Mouse (Mus musculus): ENCODE data around the gene Ahcyl2. TPM values are rescaled to one million over a fixed set of nuclear protein-coding genes. Genes with fewer than 3 reads are reported as not detected.
"Not testable (repeated sequence)": the region's sequence is repeated elsewhere in the genome, so short reads cannot be mapped to it uniquely, and the experiment has no call there.

Gene Ahcyl2
- polyA plus RNA-seq, 1 experiment from 2014 or later: 17.3 TPM

- H3K36me3 ChIP-seq: no peaks in the 10 kb centered on the region
- no peak overlapping the region for H3K4me2 ChIP-seq
- H3K4me3 ChIP-seq: no peak overlapping the region
- no peaks in the 10 kb centered on the region for H3K9me3 ChIP-seq
- H3K27ac ChIP-seq (replicated peaks): no peak overlapping the region
- H3K9ac ChIP-seq: no peak overlapping the region
- WGBS: 85% methylated on average over 1 of the region's 1 CpGs
- no peak for ATAC-seq (ENCODE audit: low read depth)
- H3K4me1 ChIP-seq (replicated peaks): no peaks in the 10 kb centered on the region
- no peaks in the 10 kb centered on the region for H3K27me3 ChIP-seq
Measured at GRCm38 (mm10) chr6:29793520-29793919, 25.7 kb downstream of the Ahcyl2 start.

GRCm38 (mm10) chr6:29794582-29794981 is 26.8 kb downstream of the Ahcyl2 start:
- no peaks in the 10 kb centered on the region for H3K9me3 ChIP-seq
- H3K4me1 ChIP-seq (replicated peaks): no peaks in the 10 kb centered on the region
- WGBS: 85% methylated on average over 6 of the region's 6 CpGs
- H3K27ac ChIP-seq (replicated peaks): no peak overlapping the region
- no peak for ATAC-seq (ENCODE audit: low read depth)
- H3K9ac ChIP-seq: no peak overlapping the region
- no peaks in the 10 kb centered on the region for H3K27me3 ChIP-seq
- H3K4me2 ChIP-seq: no peak overlapping the region
- H3K4me3 ChIP-seq: no peak overlapping the region
- H3K36me3 ChIP-seq: no peaks in the 10 kb centered on the region

- Histone ChIP-seq H3K4me3 (no peak overlapping the region), H3K27ac (replicated peaks) (no peak overlapping the region), H3K9ac (no peak overlapping the region), H3K27me3 (no peaks in the 10 kb centered on the region), H3K4me1 (replicated peaks) (no peaks in the 10 kb centered on the region), H3K9me3 (no peaks in the 10 kb centered on the region), H3K4me2 (no peak overlapping the region), H3K36me3 (no peaks in the 10 kb centered on the region)
- ATAC-seq (ENCODE audit: low read depth): no peak
- WGBS: 83% methylated on average over 1 of the region's 1 CpGs
Measured at GRCm38 (mm10) chr6:29802979-29803378, 35.2 kb downstream of the Ahcyl2 start.

GRCm38 (mm10) chr6:29804006-29804405 is 36.2 kb downstream of the Ahcyl2 start:
- H3K9me3 ChIP-seq: no peaks in the 10 kb centered on the region
- no peak overlapping the region for H3K4me2 ChIP-seq
- H3K36me3 ChIP-seq: no peaks in the 10 kb centered on the region
- no peak overlapping the region for H3K27ac ChIP-seq (replicated peaks)
- no peak overlapping the region for H3K9ac ChIP-seq
- no peak for ATAC-seq (ENCODE audit: low read depth)
- H3K27me3 ChIP-seq: no peaks in the 10 kb centered on the region
- H3K4me3 ChIP-seq: no peak overlapping the region
- 61% methylated on average over 3 of the region's 3 CpGs for WGBS
- H3K4me1 ChIP-seq (replicated peaks): no peaks in the 10 kb centered on the region

GRCm38 (mm10) chr6:29805381-29805780 is 37.6 kb downstream of the Ahcyl2 start:
- H3K27me3 ChIP-seq: no peaks in the 10 kb centered on the region
- no peak overlapping the region for H3K27ac ChIP-seq (replicated peaks)
- H3K36me3 ChIP-seq: no peaks in the 10 kb centered on the region
- H3K4me3 ChIP-seq: no peak overlapping the region
- H3K9me3 ChIP-seq: no peaks in the 10 kb centered on the region
- ATAC-seq (ENCODE audit: low read depth): no peak
- no peaks in the 10 kb centered on the region for H3K4me1 ChIP-seq (replicated peaks)
- WGBS: 89% methylated on average over 2 of the region's 2 CpGs
- no peak overlapping the region for H3K4me2 ChIP-seq
- no peak overlapping the region for H3K9ac ChIP-seq

GRCm38 (mm10) chr6:29812076-29812475 is 44.3 kb downstream of the Ahcyl2 start:
- Histone ChIP-seq H3K4me2 (no peak overlapping the region), H3K9me3 (no peaks in the 10 kb centered on the region), H3K9ac (no peak overlapping the region), H3K27ac (replicated peaks) (no peak overlapping the region), H3K27me3 (no peaks in the 10 kb centered on the region), H3K4me3 (no peak overlapping the region), H3K4me1 (replicated peaks) (peaks cover 18% of the 10 kb centered on the region), H3K36me3 (no peaks in the 10 kb centered on the region)
- ATAC-seq (ENCODE audit: low read depth): no peak
- WGBS: 92% methylated on average over 2 of the region's 2 CpGs

GRCm38 (mm10) chr6:29812651-29813050 is 44.8 kb downstream of the Ahcyl2 start:
- WGBS: 73% methylated on average over 1 of the region's 1 CpGs
- H3K27ac ChIP-seq (replicated peaks): no peak overlapping the region
- no peaks in the 10 kb centered on the region for H3K36me3 ChIP-seq
- peaks cover 18% of the 10 kb centered on the region for H3K4me1 ChIP-seq (replicated peaks)
- no peak for ATAC-seq (ENCODE audit: low read depth)
- no peak overlapping the region for H3K9ac ChIP-seq
- H3K4me3 ChIP-seq: no peak overlapping the region
- H3K27me3 ChIP-seq: no peaks in the 10 kb centered on the region
- H3K4me2 ChIP-seq: no peak overlapping the region
- no peaks in the 10 kb centered on the region for H3K9me3 ChIP-seq

GRCm38 (mm10) chr6:29814616-29815015 is 46.8 kb downstream of the Ahcyl2 start:
- Histone ChIP-seq H3K4me1 (replicated peaks) (peaks cover 18% of the 10 kb centered on the region), H3K9ac (no peak overlapping the region), H3K27me3 (no peaks in the 10 kb centered on the region), H3K27ac (replicated peaks) (peak overlapping the region; percentile 54), H3K4me2 (no peak overlapping the region), H3K9me3 (no peaks in the 10 kb centered on the region), H3K36me3 (no peaks in the 10 kb centered on the region), H3K4me3 (no peak overlapping the region)
- no peak for ATAC-seq (ENCODE audit: low read depth)
- 11% methylated on average over 2 of the region's 2 CpGs for WGBS

- no peaks in the 10 kb centered on the region for H3K27me3 ChIP-seq
- H3K4me3 ChIP-seq: no peak overlapping the region
- peaks cover 18% of the 10 kb centered on the region for H3K4me1 ChIP-seq (replicated peaks)
- H3K4me2 ChIP-seq: no peak overlapping the region
- ATAC-seq (ENCODE audit: low read depth): peak; percentile 43; the same call in 1 of the 2 replicates
- H3K27ac ChIP-seq (replicated peaks): peak overlapping the region; percentile 54
- no peaks in the 10 kb centered on the region for H3K36me3 ChIP-seq
- H3K9ac ChIP-seq: no peak overlapping the region
- no peaks in the 10 kb centered on the region for H3K9me3 ChIP-seq
- 80% methylated on average over 3 of the region's 3 CpGs for WGBS
Measured at GRCm38 (mm10) chr6:29815060-29815459, 47.2 kb downstream of the Ahcyl2 start.

GRCm38 (mm10) chr6:29815634-29816033 is 47.8 kb downstream of the Ahcyl2 start:
- WGBS: 86% methylated on average over 2 of the region's 2 CpGs
- H3K36me3 ChIP-seq: no peaks in the 10 kb centered on the region
- ATAC-seq (ENCODE audit: low read depth): no peak
- no peaks in the 10 kb centered on the region for H3K27me3 ChIP-seq
- H3K4me2 ChIP-seq: no peak overlapping the region
- no peak overlapping the region for H3K4me3 ChIP-seq
- H3K4me1 ChIP-seq (replicated peaks): peaks cover 18% of the 10 kb centered on the region
- H3K9ac ChIP-seq: no peak overlapping the region
- no peak overlapping the region for H3K27ac ChIP-seq (replicated peaks)
- no peaks in the 10 kb centered on the region for H3K9me3 ChIP-seq

GRCm38 (mm10) chr6:29816371-29816770 is 48.6 kb downstream of the Ahcyl2 start:
- not testable (repeated sequence) for H3K27me3 ChIP-seq; ATAC-seq (ENCODE audit: low read depth); H3K4me2 ChIP-seq; H3K4me3 ChIP-seq; H3K36me3 ChIP-seq; H3K9me3 ChIP-seq; H3K27ac ChIP-seq (replicated peaks); H3K9ac ChIP-seq
- peaks cover 18% of the 10 kb centered on the region for H3K4me1 ChIP-seq (replicated peaks)
- WGBS: 86% methylated on average over 12 of the region's 12 CpGs

- Histone ChIP-seq H3K36me3 (0 out of 2 replicates have a peak, but pooled peaks cover 3% of the 10 kb centered on the region), H3K27me3 (no peaks in the 10 kb centered on the region), H3K4me2 (no peak overlapping the region), H3K4me3 (no peak overlapping the region), H3K4me1 (replicated peaks) (peaks cover 16% of the 10 kb centered on the region), H3K27ac (replicated peaks) (no peak overlapping the region), H3K9ac (no peak overlapping the region), H3K9me3 (no peaks in the 10 kb centered on the region)
- ATAC-seq (ENCODE audit: low read depth): no peak
- WGBS: 25% methylated on average over 3 of the region's 3 CpGs
Measured at GRCm38 (mm10) chr6:29819309-29819708, 51.5 kb downstream of the Ahcyl2 start.

GRCm38 (mm10) chr6:29820314-29820713 is 52.5 kb downstream of the Ahcyl2 start:
- 0 out of 2 replicates have a peak, but pooled peaks cover 3% of the 10 kb centered on the region for H3K36me3 ChIP-seq
- no peak overlapping the region for H3K27ac ChIP-seq (replicated peaks)
- no peak overlapping the region for H3K4me3 ChIP-seq
- H3K4me1 ChIP-seq (replicated peaks): peaks cover 6% of the 10 kb centered on the region
- no peak for ATAC-seq (ENCODE audit: low read depth)
- no peaks in the 10 kb centered on the region for H3K9me3 ChIP-seq
- H3K27me3 ChIP-seq: no peaks in the 10 kb centered on the region
- H3K9ac ChIP-seq: no peak overlapping the region
- 21% methylated on average over 4 of the region's 4 CpGs for WGBS
- H3K4me2 ChIP-seq: no peak overlapping the region

Measured in neural tube, embryonic 13.5 days (tissue).